Mouse (Mus musculus): ENCODE results near the gene Rapgef3.

GRCm38 (mm10) chr15:97776919-97777318, 9.1 kb upstream of the Rapgef3 start:
- no peak for TF ChIP-seq CTCF (IDR thresholded peaks at IDR 0.05)
- no peak for TF ChIP-seq EP300 (IDR thresholded peaks at IDR 0.05)

All from lung, postnatal 0 days (tissue).